Mouse (Mus musculus): Measurements from ENCODE around the gene Ap3b1.

Gene Ap3b1

GRCm38 (mm10) chr13:94595289-94595688 lies 236.5 kb downstream of the Ap3b1 start:
- DNase-seq (ENCODE audit: inconsistent ontology term), result no peak

DNA sequence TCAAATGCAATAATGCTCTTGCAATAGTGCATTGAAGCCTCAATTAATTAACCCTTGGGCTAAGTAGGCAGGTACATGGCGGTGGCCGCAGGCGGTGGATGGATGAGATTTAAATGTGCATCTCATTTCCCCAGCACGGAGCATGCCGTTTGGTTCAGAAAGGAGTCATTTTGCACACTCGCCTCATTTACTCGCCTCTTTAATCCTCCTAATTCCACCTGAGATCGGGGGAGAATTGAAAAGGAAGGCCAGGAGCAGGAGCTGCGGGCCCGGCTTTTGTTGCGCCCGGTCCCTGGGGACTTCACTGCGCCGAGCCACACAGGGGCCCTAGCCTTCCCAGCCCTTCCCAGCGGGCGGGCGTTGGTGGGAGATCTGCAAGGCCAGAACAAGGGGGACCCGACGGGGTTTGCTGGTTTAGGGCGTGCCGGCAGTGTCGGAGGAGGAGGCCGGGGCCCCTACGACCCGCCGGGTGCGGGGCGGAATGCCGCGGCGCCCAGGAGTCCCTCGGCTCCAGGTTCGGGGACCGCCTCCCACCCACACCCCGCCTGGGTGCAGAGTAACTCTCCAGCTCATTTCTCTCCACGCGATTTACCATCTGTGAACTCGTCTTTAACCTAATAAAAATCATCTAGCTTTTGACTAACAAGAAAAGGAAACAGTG lies 237.1 kb downstream of the Ap3b1 start:
- peak; percentile 26 for DNase-seq (ENCODE audit: inconsistent ontology term)

- no peak for DNase-seq (ENCODE audit: inconsistent ontology term)
Measured at GRCm38 (mm10) chr13:94596386-94597033, 237.8 kb downstream of the Ap3b1 start.

DNA sequence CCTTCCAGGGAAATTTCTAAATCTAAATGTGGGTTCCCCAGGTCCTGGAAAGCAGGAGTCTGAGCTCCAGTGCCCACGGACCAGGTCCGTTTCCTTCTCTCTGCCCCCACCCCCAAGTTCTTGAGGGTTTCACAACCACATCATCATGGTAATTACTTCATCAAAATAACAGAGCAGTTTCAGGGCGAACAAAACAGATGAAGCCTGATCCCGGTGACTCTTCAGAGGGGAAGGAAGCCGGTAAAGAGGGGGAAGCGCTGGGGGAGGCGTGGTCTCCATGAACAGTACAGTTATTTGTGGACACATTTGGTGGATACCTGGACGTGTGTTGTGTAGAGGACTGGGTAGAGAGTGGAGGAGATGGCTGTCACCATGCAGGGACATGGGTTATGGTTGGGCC lies 241.0 kb downstream of the Ap3b1 start:
- no peak for DNase-seq (ENCODE audit: inconsistent ontology term)

DNA sequence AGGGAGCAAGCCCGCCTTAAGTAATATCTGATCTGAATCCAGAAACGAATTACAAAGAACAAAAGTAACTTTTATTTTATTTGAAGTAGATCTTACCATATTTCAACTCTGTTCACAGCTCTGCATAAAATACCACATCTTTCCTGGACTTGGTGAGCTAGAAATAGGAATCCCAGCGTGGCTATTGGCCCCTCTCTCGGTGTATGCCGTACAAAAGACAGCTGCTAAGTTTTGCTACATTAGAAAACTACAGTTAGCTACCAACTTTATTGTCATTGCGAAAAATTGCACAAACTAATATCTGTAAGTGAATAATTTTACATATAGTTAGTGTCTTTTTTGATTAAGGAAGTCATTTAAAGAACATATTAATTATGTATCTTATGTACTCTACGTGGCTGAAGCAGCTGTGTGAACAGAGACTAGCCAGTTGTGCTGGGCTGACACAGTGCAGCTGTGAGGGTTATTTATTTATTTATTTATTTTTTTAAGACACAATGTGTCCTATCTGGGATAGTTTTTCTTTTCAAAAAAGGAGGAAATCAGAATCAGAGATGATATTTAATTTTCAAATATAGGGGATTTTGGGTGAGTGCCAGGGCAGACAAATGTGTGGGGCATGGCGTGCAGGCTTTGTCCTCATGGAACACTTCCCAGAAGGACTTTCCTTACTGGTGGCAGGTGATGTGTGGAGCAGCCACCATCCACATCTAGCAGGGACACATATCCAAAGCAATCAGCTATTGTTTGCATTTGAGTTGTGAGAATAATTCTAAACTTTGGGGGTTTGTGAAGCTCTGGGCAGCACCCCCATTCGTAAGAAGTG lies 248.5 kb downstream of the Ap3b1 start:
- no peak for DNase-seq (ENCODE audit: inconsistent ontology term)

DNA sequence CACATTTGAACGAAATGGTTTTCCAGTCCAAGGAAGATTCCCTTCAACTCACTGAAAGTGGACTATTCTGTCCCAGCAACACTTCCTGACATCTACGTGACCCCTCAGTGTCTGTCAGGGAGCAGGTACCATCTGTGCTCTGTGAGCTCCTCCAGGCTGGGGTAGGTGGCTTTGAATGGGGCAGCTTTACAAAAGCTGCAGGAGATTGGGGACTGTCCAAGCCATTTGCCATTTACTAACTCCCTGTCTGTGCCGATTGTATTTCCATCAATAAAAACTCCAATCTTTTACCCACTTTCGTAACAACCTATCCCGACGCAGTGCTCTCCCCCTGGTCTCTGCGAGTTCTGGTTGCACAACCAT lies 249.1 kb downstream of the Ap3b1 start:
- no peak for DNase-seq (ENCODE audit: inconsistent ontology term)

DNA sequence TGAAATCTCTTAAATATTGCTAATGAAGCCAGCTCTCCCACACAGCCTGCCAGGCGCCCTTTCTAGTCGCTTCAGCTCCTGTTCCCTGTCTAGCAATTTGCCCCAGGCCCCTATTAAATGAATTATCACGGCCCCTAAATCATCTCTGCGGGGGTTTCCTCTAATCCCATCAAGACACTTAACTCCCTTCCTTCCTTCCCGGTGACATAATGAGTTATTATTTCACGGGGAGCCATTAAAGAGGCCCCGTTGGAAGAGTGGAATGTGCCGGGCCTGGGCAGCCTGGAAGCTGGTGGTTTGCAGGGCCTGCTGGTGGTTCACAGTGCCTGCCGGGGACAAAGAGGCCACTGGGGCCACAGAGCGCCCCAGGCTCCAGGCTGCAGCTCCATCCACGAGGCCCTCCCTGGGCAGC lies 249.7 kb downstream of the Ap3b1 start:
- DNase-seq (ENCODE audit: inconsistent ontology term), result peak; percentile 26

- DNase-seq (ENCODE audit: inconsistent ontology term), result no peak
Measured at GRCm38 (mm10) chr13:94608947-94609346, 250.2 kb downstream of the Ap3b1 start.
